Mouse (Mus musculus): Measurements from ENCODE around the gene Grk1.

GRCm38 (mm10) chr8:13446456-13446855 lies 41.6 kb downstream of the Grk1 start:
- TF ChIP-seq GATA1 (IDR thresholded peaks at IDR 0.05; ENCODE audit: low read length) (no peak), TAL1 (IDR thresholded peaks at IDR 0.05; ENCODE audit: low read length) (no peak)

Measured in erythroblast, embryonic 14.5 days (primary cell).